Mouse (Mus musculus) regulatory T cell (primary cell): ENCODE data around the gene Rims1.

Source experiments
- in situ Hi-C: fragments of 300-600 bp; cut with MboI, MseI; formaldehyde crosslinking; loops from one replicate; pipeline ENCODE4 v1.15.1; 2025; ENCODE audit warnings: high pct_unique_total_duplicates

Gene Rims1

GRCm38 (mm10) chr1:22805726-22806625 lies at the start of gene Rims1:
Gene Rims1, minus strand, starts transcription at chr1:22805994.
- in situ Hi-C loops: no loop called here

GRCm38 (mm10) chr1:22806626-22807096 lies 867 bp upstream of the Rims1 start:
- in situ Hi-C loops: no loop called here

GRCm38 (mm10) chr1:22805025-22805725 lies 619 bp downstream of the Rims1 start:
- in situ Hi-C loops: no loop called here

DNA sequence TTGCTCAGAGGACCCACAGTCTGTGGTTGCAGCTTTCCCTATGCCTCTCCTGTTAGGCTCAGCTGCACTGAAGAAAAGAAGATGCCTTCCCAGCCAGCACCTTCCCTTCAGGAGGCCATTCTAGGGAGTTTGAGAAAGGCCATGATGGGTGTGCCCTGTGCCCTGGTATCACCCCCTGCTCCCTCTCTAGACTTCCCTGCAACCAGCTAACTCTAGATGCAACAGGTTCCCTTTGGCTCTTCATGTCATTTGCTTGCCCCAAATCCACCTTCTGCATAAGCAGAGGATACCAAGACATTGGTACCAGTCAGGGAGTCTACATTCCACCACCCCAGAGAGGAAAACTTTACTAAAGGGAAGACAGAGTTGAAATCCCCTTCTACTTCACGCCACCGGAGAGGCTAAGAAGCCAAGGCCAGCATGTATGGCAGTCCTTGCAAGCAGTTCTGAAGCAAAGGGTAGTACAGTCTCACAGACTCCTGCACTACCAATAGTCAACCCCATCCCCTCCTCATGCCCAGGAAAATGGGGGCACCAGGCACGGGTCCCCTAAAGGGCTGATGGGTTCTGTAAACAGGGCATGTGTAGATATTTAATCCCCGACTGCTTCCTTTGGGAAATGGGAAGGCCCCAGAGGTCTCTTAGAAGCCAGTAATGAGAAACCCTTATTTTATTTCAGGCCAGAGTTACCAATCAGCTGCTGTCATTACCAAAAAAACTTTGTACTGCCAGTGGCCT lies 1.5 kb downstream of the Rims1 start:
- in situ Hi-C loops: no loop called here

DNA sequence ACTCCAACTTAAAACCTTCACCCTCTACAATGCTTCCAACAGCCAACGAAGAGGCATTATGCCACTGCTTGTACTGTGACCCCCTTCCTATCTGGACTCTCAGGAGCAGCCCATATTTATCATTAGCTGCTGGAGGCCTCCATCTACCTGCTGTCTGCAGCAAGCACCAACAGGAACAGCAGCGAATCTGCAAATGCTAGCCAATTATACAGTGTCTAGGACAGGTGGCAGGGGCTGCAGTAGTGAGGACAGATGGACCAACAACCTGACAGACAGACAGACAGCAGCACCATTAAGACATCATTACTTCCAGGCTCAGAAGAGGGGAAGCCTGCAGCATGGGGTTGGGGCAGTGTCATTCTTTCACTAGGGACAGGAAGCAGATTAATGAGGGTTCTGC lies 2.3 kb downstream of the Rims1 start:
- in situ Hi-C loops: no loop called here

- in situ Hi-C loops: no loop called here
Observed at GRCm38 (mm10) chr1:22800276-22800675, 5.5 kb downstream of the Rims1 start.

DNA sequence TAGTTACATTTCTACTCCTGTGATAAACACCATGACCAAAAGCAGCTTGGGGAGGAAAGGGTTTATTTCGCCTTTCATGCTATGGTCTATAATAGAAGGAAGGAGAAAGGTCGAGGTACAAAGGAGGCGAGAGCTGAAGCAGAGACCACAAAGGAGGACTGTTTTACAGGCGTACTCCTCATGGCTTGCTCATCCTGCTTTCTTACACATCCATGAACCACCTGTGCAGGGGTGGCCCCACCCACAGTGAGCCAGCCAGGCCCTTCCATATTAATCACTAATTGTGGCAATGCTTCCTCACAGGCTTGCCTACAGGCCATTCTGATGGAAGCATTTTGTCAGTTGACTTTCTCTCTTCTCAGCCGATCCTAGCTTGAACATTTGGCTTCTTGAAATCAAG lies 8.7 kb downstream of the Rims1 start:
- in situ Hi-C loops: no loop called here

- in situ Hi-C loops: no loop called here
Observed at GRCm38 (mm10) chr1:22789391-22789909, 16.3 kb downstream of the Rims1 start.

GRCm38 (mm10) chr1:22787616-22788015 lies 18.2 kb downstream of the Rims1 start:
- in situ Hi-C loops: no loop called here

DNA sequence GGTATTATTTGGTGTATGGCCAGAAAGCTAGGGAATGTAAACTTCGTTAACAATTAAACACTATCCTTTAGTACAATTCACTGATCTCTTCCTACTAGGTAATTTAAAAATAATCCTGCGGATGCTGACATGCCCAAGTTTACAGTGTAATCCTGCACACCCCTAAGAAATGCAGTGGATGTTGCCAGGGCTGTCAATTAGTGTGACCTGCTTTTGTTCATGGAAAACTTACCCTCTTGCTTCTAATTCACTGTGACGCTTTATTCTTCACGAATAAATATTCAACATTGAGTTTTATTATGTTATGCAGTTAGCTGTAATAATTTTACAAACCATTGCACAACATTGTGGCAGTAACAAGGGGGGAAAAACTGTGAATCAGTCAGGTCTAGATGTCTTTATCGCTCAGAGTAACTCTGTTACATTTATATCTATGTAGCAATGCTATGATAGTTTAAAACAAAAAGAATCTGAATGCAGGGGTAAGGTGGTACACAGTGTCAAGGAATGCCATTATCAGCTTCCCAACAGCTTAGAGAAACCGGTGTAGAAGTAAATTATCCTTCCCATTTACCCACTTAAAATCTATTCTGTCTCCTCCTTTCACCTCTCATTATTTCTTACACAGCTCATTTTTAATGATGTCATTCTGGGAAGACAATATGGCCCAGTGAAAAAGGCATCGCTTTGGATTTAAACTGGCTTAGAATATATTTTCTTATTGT lies 35.1 kb downstream of the Rims1 start:
- in situ Hi-C loops: no loop called here

DNA sequence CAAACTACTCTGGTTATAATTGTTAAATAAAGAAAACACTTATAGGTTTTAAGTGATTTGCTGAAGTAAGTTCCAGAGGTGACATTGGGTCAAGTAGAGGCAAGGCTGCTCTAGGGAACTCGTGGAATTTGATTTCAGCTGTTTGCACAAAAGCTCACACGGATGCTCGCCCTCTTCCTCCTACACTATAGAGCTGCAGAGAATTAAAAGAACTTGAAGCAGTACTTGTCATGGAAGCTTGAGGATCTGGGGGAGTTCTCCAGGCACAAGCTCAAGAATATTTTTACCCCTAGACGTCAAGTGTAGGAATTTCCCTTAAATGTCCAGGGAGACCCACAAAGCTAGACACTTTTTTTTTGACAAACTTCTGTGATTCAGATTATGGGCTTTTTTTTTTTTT lies 42.4 kb downstream of the Rims1 start:
- in situ Hi-C loops: no loop called here

DNA sequence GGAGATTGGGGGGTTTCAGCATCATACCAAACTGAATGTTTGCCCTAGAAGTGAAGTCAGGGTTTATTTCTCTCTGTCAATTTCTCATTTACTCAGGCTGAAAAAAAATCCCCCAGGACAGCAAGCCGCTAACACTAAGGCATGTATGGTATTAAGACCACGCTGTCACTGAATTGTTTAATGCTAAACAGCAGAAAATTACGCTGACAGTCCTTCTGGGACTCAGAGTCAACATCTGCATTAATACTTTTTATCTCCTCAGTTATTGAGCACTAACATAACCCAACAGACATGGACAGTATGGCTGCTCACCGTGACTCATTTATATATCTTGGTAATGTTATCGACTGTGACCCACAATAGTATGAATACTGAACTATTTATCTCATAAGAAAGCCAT lies 43.0 kb downstream of the Rims1 start:
- in situ Hi-C loops: no loop called here

DNA sequence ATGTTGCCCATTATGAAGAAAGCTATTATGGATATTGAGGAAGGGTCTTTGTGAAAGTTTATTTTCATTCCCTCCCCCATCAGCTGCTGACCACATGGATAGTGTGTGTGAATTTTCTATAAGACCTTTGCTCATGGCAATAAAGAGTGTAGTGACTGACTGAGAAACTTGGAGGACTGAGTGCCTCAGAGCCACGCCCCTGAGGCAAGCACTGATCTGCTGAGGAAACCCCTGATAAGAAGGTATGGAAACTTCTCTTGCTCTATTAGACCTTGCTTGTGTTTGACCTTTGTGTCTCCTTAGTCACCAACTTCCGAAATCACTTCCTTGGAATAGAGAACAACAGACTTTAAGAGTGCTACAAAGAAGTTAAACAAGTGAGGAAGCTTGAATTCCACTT lies 55.3 kb downstream of the Rims1 start:
- in situ Hi-C loops: no loop called here

- in situ Hi-C loops: loop anchor here (10.0 kb wide), 1 partner anchor 140 kb away; no protein-coding TSS in a partner anchor
Observed at GRCm38 (mm10) chr1:22744655-22745054, 61.1 kb downstream of the Rims1 start.

DNA sequence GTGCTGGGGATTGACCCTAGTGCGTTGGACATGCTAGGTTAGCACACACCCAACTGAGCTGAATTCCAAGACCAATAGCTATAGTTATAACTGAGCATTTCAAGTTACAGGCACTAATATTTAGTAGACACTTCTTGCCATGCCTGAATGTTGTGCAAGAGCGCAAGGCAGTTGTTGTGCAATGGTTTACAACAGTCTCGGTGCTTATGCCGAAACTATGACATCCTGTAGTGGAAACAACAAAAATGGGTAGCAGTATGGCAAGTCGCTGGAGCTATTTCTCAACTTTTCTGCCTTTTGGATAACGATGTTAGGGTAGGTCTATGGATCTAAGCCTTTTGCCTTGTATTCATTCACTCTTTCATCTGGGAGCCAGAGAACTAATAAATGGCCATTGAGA lies 68.3 kb downstream of the Rims1 start:
- in situ Hi-C loops: no loop called here

GRCm38 (mm10) chr1:22734429-22734828 lies 71.4 kb downstream of the Rims1 start:
- in situ Hi-C loops: no loop called here

DNA sequence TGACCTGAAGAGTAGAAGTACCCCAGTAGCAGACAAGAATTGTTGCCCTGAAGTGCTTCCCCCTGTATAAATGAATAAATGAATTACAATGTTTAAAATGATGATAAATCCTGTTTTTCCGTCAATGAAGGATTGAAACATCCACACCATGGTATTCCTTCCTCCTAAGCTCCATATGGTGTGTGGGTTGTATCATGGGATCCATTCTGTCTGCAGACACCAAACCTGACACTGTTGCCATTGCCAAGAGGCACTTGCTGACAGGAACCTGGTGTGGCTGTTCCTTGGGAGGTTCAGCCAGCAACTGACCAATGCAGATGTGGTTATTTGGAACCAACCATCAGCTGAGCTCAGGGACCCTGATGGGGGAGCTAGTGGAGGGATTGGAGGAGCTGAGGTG lies 72.5 kb downstream of the Rims1 start:
- in situ Hi-C loops: no loop called here

- in situ Hi-C loops: no loop called here
Observed at GRCm38 (mm10) chr1:22728207-22728606, 77.6 kb downstream of the Rims1 start.

DNA sequence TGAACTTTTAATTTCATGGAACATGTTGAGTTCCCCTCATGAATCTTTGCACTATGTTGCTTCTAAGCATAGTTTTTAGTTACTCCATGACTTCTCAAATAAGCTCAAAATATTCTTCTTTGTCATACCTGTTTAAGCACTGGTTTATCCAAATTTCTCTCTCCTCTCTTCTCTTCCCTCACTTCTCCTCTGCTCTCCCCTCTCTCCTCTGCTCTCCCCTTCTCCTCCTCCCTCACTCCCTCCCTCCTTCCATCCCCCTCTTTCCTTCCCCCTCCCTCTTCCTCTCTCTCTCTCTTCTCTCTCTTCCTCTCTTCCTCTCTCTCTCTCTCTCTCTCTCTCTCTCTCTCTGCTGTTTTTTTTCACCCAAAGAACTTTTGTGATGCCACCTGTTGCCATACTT lies 84.1 kb downstream of the Rims1 start:
- in situ Hi-C loops: no loop called here

DNA sequence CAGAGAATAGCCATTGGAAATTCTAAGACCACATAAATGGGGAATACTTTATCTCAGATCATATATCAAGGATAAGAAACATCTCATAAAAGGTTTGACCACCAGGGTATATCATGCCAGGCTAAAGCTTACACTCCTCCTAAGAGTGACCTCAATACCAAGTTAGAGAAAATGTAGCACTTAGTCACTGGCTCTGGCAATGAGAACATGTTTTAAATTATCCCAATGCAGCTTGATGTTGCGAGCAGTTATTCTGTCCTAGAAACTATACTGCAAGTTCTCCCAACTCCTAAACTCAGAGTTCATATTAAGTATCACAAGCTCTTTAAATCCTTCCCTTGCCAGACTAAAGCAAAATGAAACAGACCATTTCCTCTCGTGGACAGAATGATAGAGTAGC lies 85.1 kb downstream of the Rims1 start:
- in situ Hi-C loops: no loop called here

DNA sequence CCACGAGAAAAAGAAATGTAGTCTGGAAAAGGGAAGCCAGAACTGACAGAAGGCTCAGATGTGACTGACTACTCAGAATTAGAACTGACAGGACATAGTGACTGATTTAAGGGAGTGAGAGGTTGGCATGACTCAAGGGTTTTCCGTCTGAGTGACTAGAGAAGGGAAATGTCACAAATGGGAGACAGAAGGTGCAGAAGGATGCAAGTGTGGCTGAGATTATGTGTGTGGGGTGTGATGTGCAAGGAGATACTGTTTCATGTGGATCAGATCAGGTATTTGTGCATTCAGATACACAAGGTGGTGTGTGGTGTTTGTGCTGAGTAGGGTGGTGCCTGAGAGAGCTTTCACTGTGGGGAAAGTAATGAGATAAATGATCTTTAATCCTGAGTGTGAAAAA lies 96.3 kb downstream of the Rims1 start:
- in situ Hi-C loops: no loop called here
